Mouse (Mus musculus) forebrain, embryonic 16.5 days (tissue): ENCODE measurements around the gene Ryr3. TPM values are rescaled to one million over a fixed set of nuclear protein-coding genes. Genes with fewer than 3 reads are reported as not detected.

Source experiments
- ATAC-seq: fragments of 200-750 bp; cut with Nextera tagmentation; 2 replicates; pipeline ENCODE4 v1.8.0; 2017; ENCODE audit warnings: mild to moderate bottlenecking, moderate library complexity
- H3K27ac ChIP-seq: fragments of 300-500 bp; sonication (generic); 2 replicates; pipeline ENCODE4 v1.5.1; 2014; ENCODE audit warnings: low read length, control low read depth
- H3K27me3 ChIP-seq: fragments of 300-500 bp; sonication (generic); replicated peaks from 2 replicates; pipeline ENCODE4 v1.6.1; 2014; ENCODE audit warnings: low read length; ENCODE audit not compliant: control insufficient read depth, insufficient read depth
- H3K36me3 ChIP-seq: fragments of 300-500 bp; sonication (generic); 2 replicates; pipeline ENCODE4 v1.6.1; 2014; ENCODE audit not compliant: control insufficient read depth, insufficient read depth
- H3K4me1 ChIP-seq: fragments of 300-500 bp; sonication (generic); replicated peaks from 2 replicates; pipeline ENCODE4 v1.6.1; 2014; ENCODE audit warnings: low read length; ENCODE audit not compliant: control insufficient read depth, insufficient read depth
- H3K4me2 ChIP-seq: fragments of 300-500 bp; sonication (generic); 2 replicates; pipeline ENCODE4 v1.6.1; 2014; ENCODE audit warnings: mild to moderate bottlenecking, low read length, control low read depth
- H3K4me3 ChIP-seq: fragments of 300-500 bp; sonication (generic); replicated peaks from 2 replicates; pipeline ENCODE4 v1.5.1; 2014; ENCODE audit warnings: mild to moderate bottlenecking, low read length, control low read depth
- H3K9ac ChIP-seq: fragments of 300-500 bp; sonication (generic); replicated peaks from 2 replicates; pipeline ENCODE4 v1.6.1; 2014; ENCODE audit warnings: low read depth, low read length, control low read depth
- H3K9me3 ChIP-seq: fragments of 300-500 bp; sonication (generic); 2 replicates; pipeline ENCODE4 v1.6.1; 2016; ENCODE audit warnings: low read length; ENCODE audit not compliant: control insufficient read depth
- WGBS: fragments of 180-500 bp; shearing (Covaris S2); extraction: QIAGEN DNeasy Blood & Tissue Kit; methylation state at CpG from one replicate; pipeline ENCODE4 v1.1.7; 2014; 5-methylcytosine and 5-hydroxymethylcytosine counted together
- polyA plus RNA-seq: library from polyadenylated mRNA; unstranded; fragments of >200 nt; fragmentation: Nextera tagmentation; extraction: Ambion mirVana; gene quantifications from 2 replicates; pipeline ENCODE4 v1.2.1, GENCODE M21; 2015

The Ryr3 gene
- polyA plus RNA-seq, 1 experiment from 2014 or later: 9.9 TPM

- no peaks in the 10 kb centered on the region for H3K27me3 ChIP-seq
- WGBS: 92% methylated on average over 2 of the region's 2 CpGs
- no peak overlapping the region for H3K27ac ChIP-seq
- H3K36me3 ChIP-seq: no peaks in the 10 kb centered on the region
- H3K4me1 ChIP-seq: no peaks in the 10 kb centered on the region
- H3K4me3 ChIP-seq: no peak overlapping the region
- H3K9ac ChIP-seq: no peak overlapping the region
- H3K9me3 ChIP-seq: no peaks in the 10 kb centered on the region
- H3K4me2 ChIP-seq: no peak overlapping the region
- no peak for ATAC-seq
Observed at GRCm38 (mm10) chr2:113199030-113199679, 17.7 kb downstream of the Ryr3 start.

- H3K4me2 ChIP-seq: no peak overlapping the region
- no peaks in the 10 kb centered on the region for H3K36me3 ChIP-seq
- WGBS: 73% methylated on average over 6 of the region's 6 CpGs
- H3K9me3 ChIP-seq: no peaks in the 10 kb centered on the region
- H3K4me1 ChIP-seq: no peaks in the 10 kb centered on the region
- H3K27me3 ChIP-seq: no peaks in the 10 kb centered on the region
- no peak overlapping the region for H3K4me3 ChIP-seq
- no peak overlapping the region for H3K9ac ChIP-seq
- ATAC-seq: no peak
- no peak overlapping the region for H3K27ac ChIP-seq
Observed at GRCm38 (mm10) chr2:113187158-113187557, 29.7 kb downstream of the Ryr3 start.

- H3K9me3 ChIP-seq: no peaks in the 10 kb centered on the region
- WGBS: 63% methylated on average over 5 of the region's 5 CpGs
- H3K4me3 ChIP-seq: no peak overlapping the region
- no peak for ATAC-seq
- no peaks in the 10 kb centered on the region for H3K4me1 ChIP-seq
- no peaks in the 10 kb centered on the region for H3K36me3 ChIP-seq
- no peak overlapping the region for H3K27ac ChIP-seq
- H3K4me2 ChIP-seq: no peak overlapping the region
- no peaks in the 10 kb centered on the region for H3K27me3 ChIP-seq
- H3K9ac ChIP-seq: no peak overlapping the region
Observed at GRCm38 (mm10) chr2:113181701-113182100, 35.2 kb downstream of the Ryr3 start.

GRCm38 (mm10) chr2:113178047-113178446, 38.8 kb downstream of the Ryr3 start:
- Histone ChIP-seq H3K4me2 (no peak overlapping the region), H3K4me3 (no peak overlapping the region), H3K9me3 (no peaks in the 10 kb centered on the region), H3K4me1 (no peaks in the 10 kb centered on the region; the same call in 1 of the 2 replicates), H3K27ac (no peak overlapping the region), H3K27me3 (no peaks in the 10 kb centered on the region), H3K9ac (no peak overlapping the region), H3K36me3 (no peaks in the 10 kb centered on the region)
- ATAC-seq: no peak

DNA sequence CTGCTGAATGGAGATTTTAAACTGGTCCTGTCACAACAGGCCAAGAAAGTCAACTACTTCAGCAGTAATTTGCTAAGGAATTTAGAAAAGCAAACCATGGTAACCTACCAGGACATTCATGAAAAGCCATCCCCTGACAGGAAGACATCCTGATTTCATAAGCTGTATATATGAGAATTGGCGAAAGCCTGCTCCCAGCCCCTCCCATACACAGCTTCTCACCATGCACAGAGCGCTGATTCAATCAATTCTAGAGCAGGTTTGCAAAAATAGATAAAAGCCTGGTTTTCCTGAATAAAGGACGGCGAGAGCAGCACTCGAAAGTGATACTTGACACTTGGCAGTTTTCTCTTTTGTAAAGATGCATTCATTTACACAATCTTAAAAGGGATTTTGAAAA, 40.6 kb downstream of the Ryr3 start:
- Histone ChIP-seq H3K4me2 (no peak overlapping the region), H3K9me3 (no peaks in the 10 kb centered on the region), H3K9ac (no peak overlapping the region), H3K36me3 (no peaks in the 10 kb centered on the region), H3K27me3 (no peaks in the 10 kb centered on the region), H3K4me1 (no peaks in the 10 kb centered on the region; the same call in 1 of the 2 replicates), H3K27ac (no peak overlapping the region), H3K4me3 (no peak overlapping the region)
- 24% methylated on average over 5 of the region's 5 CpGs for WGBS
- ATAC-seq: 0 out of 2 replicates have a peak, but pooled peaks have one; percentile 36

- Histone ChIP-seq H3K27ac (no peak overlapping the region), H3K9ac (no peak overlapping the region), H3K36me3 (no peaks in the 10 kb centered on the region), H3K4me2 (no peak overlapping the region), H3K4me1 (no peaks in the 10 kb centered on the region), H3K27me3 (no peaks in the 10 kb centered on the region), H3K4me3 (no peak overlapping the region), H3K9me3 (no peaks in the 10 kb centered on the region)
- no peak for ATAC-seq
- WGBS: 82% methylated on average over 4 of the region's 4 CpGs
Observed at GRCm38 (mm10) chr2:113168096-113168495, 48.8 kb downstream of the Ryr3 start.

- H3K4me2 ChIP-seq: no peak overlapping the region
- peak; percentile 71 for ATAC-seq
Observed at GRCm38 (mm10) chr2:113161494-113161893, 55.4 kb downstream of the Ryr3 start.

GRCm38 (mm10) chr2:113137766-113138165, 79.1 kb downstream of the Ryr3 start:
- Histone ChIP-seq H3K36me3 (no peaks in the 10 kb centered on the region), H3K4me1 (no peaks in the 10 kb centered on the region), H3K27me3 (no peaks in the 10 kb centered on the region), H3K4me2 (no peak overlapping the region), H3K9me3 (no peaks in the 10 kb centered on the region), H3K9ac (no peak overlapping the region), H3K27ac (no peak overlapping the region), H3K4me3 (no peak overlapping the region)
- no peak for ATAC-seq
- 88% methylated on average over 3 of the region's 3 CpGs for WGBS

More at GRCm38 (mm10) chr2:113161494-113161893, 55.4 kb downstream of the Ryr3 start:
- H3K9ac ChIP-seq: no peak overlapping the region
- H3K36me3 ChIP-seq: no peaks in the 10 kb centered on the region
- H3K4me1 ChIP-seq: no peaks in the 10 kb centered on the region; the same call in 1 of the 2 replicates
- WGBS: 63% methylated on average over 5 of the region's 5 CpGs
- H3K4me3 ChIP-seq: no peak overlapping the region
- H3K27me3 ChIP-seq: no peaks in the 10 kb centered on the region
- H3K27ac ChIP-seq: no peak overlapping the region
- H3K9me3 ChIP-seq: no peaks in the 10 kb centered on the region

GRCm38 (mm10) chr2:113123476-113123875, 93.4 kb downstream of the Ryr3 start:
- Histone ChIP-seq H3K9me3 (no peaks in the 10 kb centered on the region), H3K4me3 (no peak overlapping the region), H3K4me2 (no peak overlapping the region), H3K27me3 (no peaks in the 10 kb centered on the region), H3K9ac (no peak overlapping the region), H3K27ac (no peak overlapping the region), H3K36me3 (no peaks in the 10 kb centered on the region), H3K4me1 (no peaks in the 10 kb centered on the region)
- WGBS: 68% methylated on average over 1 of the region's 1 CpGs
- ATAC-seq: no peak

GRCm38 (mm10) chr2:113119080-113119479, 97.8 kb downstream of the Ryr3 start:
- WGBS: 77% methylated on average over 1 of the region's 1 CpGs
- Histone ChIP-seq H3K4me3 (no peak overlapping the region), H3K4me2 (no peak overlapping the region), H3K27ac (no peak overlapping the region), H3K36me3 (no peaks in the 10 kb centered on the region), H3K9me3 (no peaks in the 10 kb centered on the region), H3K9ac (no peak overlapping the region), H3K4me1 (no peaks in the 10 kb centered on the region), H3K27me3 (no peaks in the 10 kb centered on the region)
- no peak for ATAC-seq
